Mouse (Mus musculus): ENCODE data around the gene Zfp605. TPM values are rescaled to one million over a fixed set of nuclear protein-coding genes. Genes with fewer than 3 reads are reported as not detected.
A peak's percentile ranks its signal among the peaks of the same experiment; 100 is the strongest.

Gene Zfp605
- polyA plus RNA-seq, 1 experiment from 2014 or later: 6.1 TPM

- H3K27me3 ChIP-seq (ENCODE audit: control insufficient read depth, insufficient read depth, low read length): no peaks in the 10 kb centered on the region
- 97% methylated on average over 3 of the region's 3 CpGs for WGBS
- no peak overlapping the region for H3K9ac ChIP-seq (ENCODE audit: low read depth, low read length)
- H3K27ac ChIP-seq (ENCODE audit: low read depth, low read length): no peak overlapping the region
- peaks cover 18% of the 10 kb centered on the region for H3K36me3 ChIP-seq (ENCODE audit: control insufficient read depth, insufficient read depth, low read length)
- H3K4me3 ChIP-seq (ENCODE audit: low read length): no peak overlapping the region
- ATAC-seq (ENCODE audit: low FRiP score, low TSS enrichment): no peak
- peaks cover 4% of the 10 kb centered on the region; the same call in 1 of the 2 replicates for H3K9me3 ChIP-seq (ENCODE audit: control insufficient read depth, low read length)
- H3K4me1 ChIP-seq (ENCODE audit: control insufficient read depth, insufficient read depth, low read length): no peaks in the 10 kb centered on the region
- H3K4me2 ChIP-seq (replicated peaks; ENCODE audit: low read depth, low read length): no peak overlapping the region
These were observed 29.4 kb downstream of the Zfp605 start for GRCm38 (mm10) chr5:110139325-110139724.

GRCm38 (mm10) chr5:110140424-110140823, 30.5 kb downstream of the Zfp605 start:
- Histone ChIP-seq H3K9ac (ENCODE audit: low read depth, low read length) (no peak overlapping the region), H3K4me2 (replicated peaks; ENCODE audit: low read depth, low read length) (no peak overlapping the region), H3K27ac (ENCODE audit: low read depth, low read length) (no peak overlapping the region), H3K9me3 (ENCODE audit: control insufficient read depth, low read length) (no peaks in the 10 kb centered on the region), H3K4me3 (ENCODE audit: low read length) (no peak overlapping the region), H3K27me3 (ENCODE audit: control insufficient read depth, insufficient read depth, low read length) (no peaks in the 10 kb centered on the region), H3K36me3 (ENCODE audit: control insufficient read depth, insufficient read depth, low read length) (peaks cover 28% of the 10 kb centered on the region), H3K4me1 (ENCODE audit: control insufficient read depth, insufficient read depth, low read length) (no peaks in the 10 kb centered on the region)
- ATAC-seq (ENCODE audit: low FRiP score, low TSS enrichment): no peak
- 94% methylated on average over 7 of the region's 7 CpGs for WGBS

GRCm38 (mm10) chr5:110142309-110142708, 32.4 kb downstream of the Zfp605 start:
- Histone ChIP-seq H3K4me1 (ENCODE audit: control insufficient read depth, insufficient read depth, low read length) (no peaks in the 10 kb centered on the region), H3K27me3 (ENCODE audit: control insufficient read depth, insufficient read depth, low read length) (no peaks in the 10 kb centered on the region), H3K27ac (ENCODE audit: low read depth, low read length) (no peak overlapping the region), H3K4me2 (replicated peaks; ENCODE audit: low read depth, low read length) (no peak overlapping the region), H3K9me3 (ENCODE audit: control insufficient read depth, low read length) (no peaks in the 10 kb centered on the region), H3K4me3 (ENCODE audit: low read length) (no peak overlapping the region), H3K36me3 (ENCODE audit: control insufficient read depth, insufficient read depth, low read length) (peaks cover 45% of the 10 kb centered on the region), H3K9ac (ENCODE audit: low read depth, low read length) (no peak overlapping the region)
- no peak for ATAC-seq (ENCODE audit: low FRiP score, low TSS enrichment)
- 94% methylated on average over 2 of the region's 2 CpGs for WGBS

- 88% methylated on average over 5 of the region's 5 CpGs for WGBS
- no peak overlapping the region for H3K27ac ChIP-seq (ENCODE audit: low read depth, low read length)
- H3K27me3 ChIP-seq (ENCODE audit: control insufficient read depth, insufficient read depth, low read length): no peaks in the 10 kb centered on the region
- peaks cover 50% of the 10 kb centered on the region for H3K36me3 ChIP-seq (ENCODE audit: control insufficient read depth, insufficient read depth, low read length)
- no peaks in the 10 kb centered on the region for H3K9me3 ChIP-seq (ENCODE audit: control insufficient read depth, low read length)
- H3K9ac ChIP-seq (ENCODE audit: low read depth, low read length): no peak overlapping the region
- H3K4me2 ChIP-seq (replicated peaks; ENCODE audit: low read depth, low read length): no peak overlapping the region
- no peak overlapping the region for H3K4me3 ChIP-seq (ENCODE audit: low read length)
- no peaks in the 10 kb centered on the region for H3K4me1 ChIP-seq (ENCODE audit: control insufficient read depth, insufficient read depth, low read length)
- ATAC-seq (ENCODE audit: low FRiP score, low TSS enrichment): no peak
These were observed 33.1 kb downstream of the Zfp605 start for GRCm38 (mm10) chr5:110143007-110143406.

GRCm38 (mm10) chr5:110169374-110169773, 59.5 kb downstream of the Zfp605 start:
- no peak for ATAC-seq (ENCODE audit: low FRiP score, low TSS enrichment)
- Histone ChIP-seq H3K9me3 (ENCODE audit: control insufficient read depth, low read length) (no peaks in the 10 kb centered on the region), H3K4me3 (ENCODE audit: low read length) (no peak overlapping the region), H3K27ac (ENCODE audit: low read depth, low read length) (no peak overlapping the region), H3K4me2 (replicated peaks; ENCODE audit: low read depth, low read length) (no peak overlapping the region), H3K4me1 (ENCODE audit: control insufficient read depth, insufficient read depth, low read length) (no peaks in the 10 kb centered on the region), H3K36me3 (ENCODE audit: control insufficient read depth, insufficient read depth, low read length) (peaks cover 51% of the 10 kb centered on the region), H3K27me3 (ENCODE audit: control insufficient read depth, insufficient read depth, low read length) (no peaks in the 10 kb centered on the region), H3K9ac (ENCODE audit: low read depth, low read length) (no peak overlapping the region)
- WGBS: 93% methylated on average over 4 of the region's 4 CpGs

- H3K27me3 ChIP-seq (ENCODE audit: control insufficient read depth, insufficient read depth, low read length): no peaks in the 10 kb centered on the region
- H3K9ac ChIP-seq (ENCODE audit: low read depth, low read length): peak within 1 kb of the TSS; percentile 82
- H3K27ac ChIP-seq (ENCODE audit: low read depth, low read length): peak within 1 kb of the TSS; percentile 66
- H3K36me3 ChIP-seq (ENCODE audit: control insufficient read depth, insufficient read depth, low read length): no peaks in the 10 kb centered on the region; the same call in 1 of the 2 replicates
- H3K4me1 ChIP-seq (ENCODE audit: control insufficient read depth, insufficient read depth, low read length): peaks cover 8% of the 10 kb centered on the region; the same call in 1 of the 2 replicates
- ATAC-seq (ENCODE audit: low FRiP score, low TSS enrichment): peak; percentile 98
- no peaks in the 10 kb centered on the region for H3K9me3 ChIP-seq (ENCODE audit: control insufficient read depth, low read length)
- under 1% methylated on average over 41 of the region's 41 CpGs for WGBS
- peak within 1 kb of the TSS; percentile 75 for H3K4me2 ChIP-seq (replicated peaks; ENCODE audit: low read depth, low read length)
- H3K4me3 ChIP-seq (ENCODE audit: low read length): peak within 1 kb of the TSS; percentile 94
These were observed 66.6 kb downstream of the Zfp605 start, which contains the start of gene Golga3 for GRCm38 (mm10) chr5:110176362-110177020. TSS of gene Golga3 (plus strand) at chr5:110176701.

GRCm38 (mm10) chr5:110177021-110177420, 67.1 kb downstream of the Zfp605 start:
- H3K4me2 ChIP-seq (replicated peaks; ENCODE audit: low read depth, low read length): peak overlapping the region; percentile 75
- no peaks in the 10 kb centered on the region for H3K9me3 ChIP-seq (ENCODE audit: control insufficient read depth, low read length)
- peaks cover 2% of the 10 kb centered on the region; the same call in 1 of the 2 replicates for H3K36me3 ChIP-seq (ENCODE audit: control insufficient read depth, insufficient read depth, low read length)
- 3% methylated on average over 19 of the region's 19 CpGs for WGBS
- H3K4me3 ChIP-seq (ENCODE audit: low read length): peak overlapping the region; percentile 94
- ATAC-seq (ENCODE audit: low FRiP score, low TSS enrichment): no peak; the same call in 1 of the 2 replicates
- peaks cover 8% of the 10 kb centered on the region; the same call in 1 of the 2 replicates for H3K4me1 ChIP-seq (ENCODE audit: control insufficient read depth, insufficient read depth, low read length)
- H3K27me3 ChIP-seq (ENCODE audit: control insufficient read depth, insufficient read depth, low read length): no peaks in the 10 kb centered on the region
- H3K9ac ChIP-seq (ENCODE audit: low read depth, low read length): peak overlapping the region; percentile 82
- H3K27ac ChIP-seq (ENCODE audit: low read depth, low read length): peak overlapping the region; percentile 66

- 86% methylated on average over 2 of the region's 2 CpGs for WGBS
- H3K27ac ChIP-seq (ENCODE audit: low read depth, low read length): no peak overlapping the region
- H3K9ac ChIP-seq (ENCODE audit: low read depth, low read length): no peak overlapping the region
- H3K4me1 ChIP-seq (ENCODE audit: control insufficient read depth, insufficient read depth, low read length): peaks cover 8% of the 10 kb centered on the region; the same call in 1 of the 2 replicates
- H3K9me3 ChIP-seq (ENCODE audit: control insufficient read depth, low read length): no peaks in the 10 kb centered on the region
- H3K36me3 ChIP-seq (ENCODE audit: control insufficient read depth, insufficient read depth, low read length): peaks cover 7% of the 10 kb centered on the region; the same call in 1 of the 2 replicates
- H3K4me2 ChIP-seq (replicated peaks; ENCODE audit: low read depth, low read length): no peak overlapping the region
- ATAC-seq (ENCODE audit: low FRiP score, low TSS enrichment): no peak
- no peaks in the 10 kb centered on the region for H3K27me3 ChIP-seq (ENCODE audit: control insufficient read depth, insufficient read depth, low read length)
- H3K4me3 ChIP-seq (ENCODE audit: low read length): no peak overlapping the region
These were observed 68.7 kb downstream of the Zfp605 start for GRCm38 (mm10) chr5:110178628-110179027.
